Mouse (Mus musculus) thymus, postnatal 0 days (tissue): Measurements from ENCODE around the gene Bach2. TPM values are rescaled to one million over a fixed set of nuclear protein-coding genes. Genes with fewer than 3 reads are reported as not detected.

ENCODE experiments used
- DNase-seq: peaks from one replicate; pipeline ENCODE4 v3.0.0-alpha.2; 2015; ENCODE audit warnings: low spot score
- polyA plus RNA-seq: library from polyadenylated mRNA; unstranded; fragments of >200 nt; fragmentation: Nextera tagmentation; extraction: Ambion mirVana; gene quantifications from 2 replicates; pipeline ENCODE4 v1.2.1, GENCODE M21; 2015

Bach2 gene
- polyA plus RNA-seq, 1 experiment from 2014 or later = 4.8 TPM

- no peak for DNase-seq
Measured at GRCm38 (mm10) chr4:32522013-32522412, 283.4 kb downstream of the Bach2 start.

DNA sequence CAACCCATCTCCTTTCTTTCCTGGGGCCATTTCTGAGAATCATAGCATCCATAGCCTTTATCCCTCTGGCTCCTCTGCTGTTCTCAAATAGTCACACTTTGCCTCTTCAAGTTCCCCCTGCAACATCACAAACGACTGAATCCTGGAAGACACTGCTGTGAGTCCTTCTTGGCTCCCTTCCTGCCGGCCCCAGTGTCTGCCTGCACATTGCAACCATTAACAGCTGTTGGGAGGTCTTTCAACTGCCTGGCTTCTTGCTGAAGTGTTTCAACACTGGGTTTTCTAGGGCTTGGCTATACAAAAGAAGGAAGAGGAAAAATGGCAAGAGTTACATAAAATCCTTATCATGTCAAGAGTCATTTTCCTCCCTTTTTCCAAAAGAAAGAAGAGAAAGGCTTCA, 285.7 kb downstream of the Bach2 start:
- no peak for DNase-seq

DNA sequence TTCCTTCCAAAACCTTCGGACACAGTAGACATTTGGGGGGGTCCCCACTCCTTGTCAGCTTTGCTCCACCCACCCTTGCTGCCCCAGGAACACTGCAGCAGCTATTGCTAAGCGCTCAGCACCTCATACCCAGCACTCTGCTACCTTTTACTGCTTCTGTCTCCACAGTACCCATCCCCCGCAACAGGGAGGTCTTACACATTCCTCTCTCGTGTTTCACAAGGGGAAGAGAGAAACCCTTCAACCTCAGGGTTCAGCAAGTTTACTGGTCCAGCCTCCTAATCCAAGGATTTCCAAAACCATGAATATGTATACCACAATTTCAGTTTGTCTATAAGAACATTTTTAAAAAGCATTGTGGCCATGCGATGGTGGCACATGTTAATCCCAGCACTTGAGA, 286.4 kb downstream of the Bach2 start:
- no peak for DNase-seq

DNA sequence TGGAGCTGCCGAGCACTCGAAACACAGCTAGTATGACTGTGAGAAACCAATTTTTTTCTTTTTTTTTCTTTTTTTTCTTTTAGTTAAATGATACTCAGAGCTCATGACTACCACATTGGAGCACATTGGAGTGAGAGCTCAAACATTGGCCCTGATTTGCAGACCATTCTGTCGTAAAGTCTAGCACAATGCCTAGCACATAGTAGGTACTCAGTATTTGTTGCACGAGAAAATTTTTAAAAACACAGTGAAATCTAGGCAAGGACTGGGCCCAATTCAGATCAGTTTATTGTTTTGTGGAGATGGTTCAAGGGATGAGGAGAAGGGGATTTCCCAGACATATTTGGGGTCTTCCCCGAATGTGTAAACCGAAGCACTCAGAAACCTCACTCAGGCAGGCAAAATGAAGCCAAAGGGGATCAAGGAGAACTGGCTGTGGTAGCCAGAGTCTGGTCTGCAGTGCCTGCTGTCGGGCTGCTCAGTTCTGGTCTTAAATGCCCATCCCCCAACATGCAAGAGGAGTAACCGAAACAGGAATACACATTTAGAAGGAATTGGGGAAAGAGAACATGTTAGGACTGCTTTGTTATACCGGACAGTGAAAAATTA, 287.7 kb downstream of the Bach2 start:
- no peak for DNase-seq

GRCm38 (mm10) chr4:32529443-32529995, 290.9 kb downstream of the Bach2 start:
- DNase-seq = no peak

- no peak for DNase-seq
Measured at GRCm38 (mm10) chr4:32530421-32530920, 291.9 kb downstream of the Bach2 start.

GRCm38 (mm10) chr4:32530921-32531846, 292.6 kb downstream of the Bach2 start:
- DNase-seq = no peak

- DNase-seq = no peak
Measured at GRCm38 (mm10) chr4:32532079-32532478, 293.5 kb downstream of the Bach2 start.

DNA sequence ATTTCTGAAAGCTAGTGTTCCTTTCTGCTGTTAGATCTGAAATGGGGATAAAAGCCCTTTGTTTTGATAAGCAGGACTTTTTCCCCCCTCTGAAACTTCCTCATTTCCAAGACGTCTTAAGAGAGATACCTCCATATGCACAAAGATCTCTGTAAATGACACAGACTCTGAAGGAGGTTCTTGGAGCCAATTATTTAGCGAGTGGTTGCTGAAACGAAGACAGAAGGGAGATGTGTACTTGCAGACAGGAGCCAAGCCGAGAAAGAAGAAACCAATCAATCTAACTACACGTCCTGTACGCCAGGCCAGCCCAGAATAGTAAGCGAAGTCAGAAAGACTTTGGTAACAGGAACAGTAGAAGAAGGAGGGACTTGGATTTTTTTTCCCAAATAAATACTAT, 295.1 kb downstream of the Bach2 start:
- no peak for DNase-seq

DNA sequence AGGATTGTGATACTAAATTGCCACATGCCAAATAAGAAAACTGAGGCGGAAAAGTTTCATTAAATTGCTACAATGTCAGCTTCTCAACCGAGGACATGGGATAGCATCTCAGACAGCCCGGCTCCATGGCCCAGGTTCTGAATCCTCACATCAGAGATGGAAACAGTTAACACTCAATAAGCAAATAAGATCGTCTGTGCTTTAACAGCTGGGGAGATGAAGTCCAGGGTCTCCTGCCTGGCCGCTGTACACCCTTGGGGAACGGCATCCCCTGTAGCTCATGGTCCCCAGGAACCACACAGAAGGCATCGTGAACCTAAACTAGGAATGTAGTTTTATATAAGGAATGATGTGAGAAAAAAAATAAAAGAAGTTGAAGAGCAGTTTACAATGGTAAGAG, 297.0 kb downstream of the Bach2 start:
- no peak for DNase-seq

DNA sequence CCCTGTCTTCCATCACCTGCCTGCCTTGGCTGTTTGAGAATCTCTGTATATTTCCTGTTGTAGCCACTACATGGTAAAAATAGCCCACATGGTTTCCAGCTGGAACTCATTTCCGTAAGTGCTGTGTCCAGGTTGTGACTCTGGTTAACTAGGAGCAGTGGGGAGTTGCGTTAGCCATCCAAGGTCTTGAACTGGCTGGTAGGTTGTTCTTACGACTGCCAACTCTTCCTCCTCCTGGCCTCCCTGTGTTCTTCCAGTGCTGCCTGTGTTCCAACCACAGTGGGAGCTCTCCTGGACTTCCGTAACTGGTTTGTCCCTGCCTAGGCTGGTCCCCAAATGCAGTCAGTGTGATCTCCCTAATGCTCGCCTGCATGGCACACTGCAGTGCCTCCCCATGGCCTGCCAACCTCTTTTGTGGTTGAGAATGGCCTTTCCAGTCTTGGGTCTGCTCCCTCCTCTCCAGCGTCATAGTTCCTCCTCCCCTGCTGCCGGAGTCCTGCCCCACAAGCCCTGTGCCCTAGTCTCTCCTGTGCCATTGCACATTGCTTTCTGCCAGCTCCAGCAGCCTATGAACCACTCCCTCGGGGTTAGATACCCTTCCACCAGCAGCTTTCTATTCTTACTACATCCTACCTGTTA, 298.4 kb downstream of the Bach2 start:
- no peak for DNase-seq

- peak; percentile 45 for DNase-seq
Measured at GRCm38 (mm10) chr4:32538088-32538487, 299.5 kb downstream of the Bach2 start.

GRCm38 (mm10) chr4:32538488-32538887, 299.9 kb downstream of the Bach2 start:
- no peak for DNase-seq

DNA sequence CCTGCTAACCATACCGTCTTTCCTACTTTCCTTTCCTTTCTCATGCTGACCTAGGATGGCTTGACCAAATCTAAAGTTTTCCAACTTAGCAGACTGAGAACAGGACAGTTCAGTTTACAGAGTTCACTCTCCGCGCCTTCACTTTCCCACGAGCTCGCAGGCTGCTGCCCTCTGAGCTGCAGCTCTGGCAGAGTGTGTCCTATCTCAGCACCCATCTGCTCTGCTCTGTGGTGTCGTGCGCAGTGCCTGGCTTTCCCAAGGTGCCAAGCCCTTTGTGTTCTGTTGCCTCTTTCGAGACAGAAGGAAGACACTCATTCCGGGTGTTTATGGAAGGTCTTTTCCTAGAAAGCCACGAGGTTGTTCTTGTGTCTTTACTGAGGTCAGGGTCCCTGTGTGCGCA, 300.4 kb downstream of the Bach2 start:
- DNase-seq = no peak

- DNase-seq = no peak
Measured at GRCm38 (mm10) chr4:32544821-32545545, 306.4 kb downstream of the Bach2 start.

- no peak for DNase-seq
Measured at GRCm38 (mm10) chr4:32545548-32545947, 306.9 kb downstream of the Bach2 start.

GRCm38 (mm10) chr4:32549150-32549549, 310.5 kb downstream of the Bach2 start:
- DNase-seq = no peak

GRCm38 (mm10) chr4:32551337-32551736, 312.7 kb downstream of the Bach2 start:
- DNase-seq = no peak

GRCm38 (mm10) chr4:32555506-32555905, 316.9 kb downstream of the Bach2 start:
- no peak for DNase-seq

- DNase-seq = peak; percentile 88
Measured at GRCm38 (mm10) chr4:32560246-32560645, 321.6 kb downstream of the Bach2 start.
